Mouse (Mus musculus) embryo, embryonic 10.5 days (tissue): ENCODE results near the gene Grm8.
A peak's percentile ranks its signal among the peaks of the same experiment; 100 is the strongest.

Source experiments
- DNase-seq: peaks from one replicate; pipeline ENCODE4 v3.0.0-alpha.2; 2015; ENCODE audit warnings: low spot score

Gene Grm8

GRCm38 (mm10) chr6:28040815-28041214, 94.2 kb downstream of the Grm8 start:
- DNase-seq: no peak

- no peak for DNase-seq
Measured at GRCm38 (mm10) chr6:28032006-28032405, 103.0 kb downstream of the Grm8 start.

GRCm38 (mm10) chr6:28017653-28018052, 117.3 kb downstream of the Grm8 start:
- no peak for DNase-seq

DNA sequence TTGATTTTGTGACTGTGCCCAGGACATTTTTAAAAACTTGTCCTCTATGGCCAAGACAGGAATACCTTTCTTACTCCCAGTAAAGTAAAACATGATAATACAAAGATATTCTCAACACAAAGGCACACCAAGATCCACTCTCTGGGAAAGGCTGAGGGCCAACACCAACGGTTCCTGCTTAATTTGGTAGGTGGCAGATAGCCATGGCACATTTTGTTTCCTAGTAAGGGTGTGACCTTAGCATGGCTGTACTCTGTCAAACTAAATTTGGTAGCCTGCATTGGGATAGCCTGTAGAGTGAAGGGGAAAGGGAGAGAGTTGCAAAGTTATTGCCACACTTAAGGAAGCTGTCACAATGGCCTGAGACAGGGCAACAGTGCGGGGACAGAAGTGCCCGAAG, 128.0 kb downstream of the Grm8 start:
- DNase-seq: no peak

GRCm38 (mm10) chr6:27997250-27997649, 137.7 kb downstream of the Grm8 start:
- DNase-seq: no peak

GRCm38 (mm10) chr6:27991241-27991640, 143.7 kb downstream of the Grm8 start:
- no peak for DNase-seq

DNA sequence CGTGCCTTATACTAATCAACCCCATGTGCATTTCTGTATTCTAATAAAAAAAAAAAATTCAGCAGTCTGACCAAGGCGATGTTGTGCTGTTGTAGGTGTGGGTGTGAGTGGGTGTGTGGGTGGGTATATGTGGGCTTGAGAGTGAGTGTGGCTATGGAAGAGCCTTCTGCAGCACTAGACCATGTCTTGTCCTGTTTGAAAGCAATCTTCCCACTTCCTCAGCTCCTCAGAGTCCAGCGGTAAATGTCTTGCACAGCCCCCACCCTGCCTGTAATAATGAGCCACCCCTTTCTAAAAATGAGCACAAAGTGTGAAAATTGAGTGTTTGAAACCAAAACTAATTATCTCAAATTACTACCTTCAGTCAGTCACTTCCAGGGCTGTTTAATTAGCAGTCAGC, 152.4 kb downstream of the Grm8 start:
- no peak for DNase-seq

GRCm38 (mm10) chr6:27982021-27982420, 153.0 kb downstream of the Grm8 start:
- DNase-seq: peak; percentile 50

- DNase-seq: no peak
Measured at GRCm38 (mm10) chr6:27977361-27977760, 157.6 kb downstream of the Grm8 start.

- DNase-seq: no peak
Measured at GRCm38 (mm10) chr6:27968859-27969258, 166.1 kb downstream of the Grm8 start.

GRCm38 (mm10) chr6:27967037-27967436, 167.9 kb downstream of the Grm8 start:
- no peak for DNase-seq

GRCm38 (mm10) chr6:27965237-27965636, 169.7 kb downstream of the Grm8 start:
- DNase-seq: peak; percentile 19

DNA sequence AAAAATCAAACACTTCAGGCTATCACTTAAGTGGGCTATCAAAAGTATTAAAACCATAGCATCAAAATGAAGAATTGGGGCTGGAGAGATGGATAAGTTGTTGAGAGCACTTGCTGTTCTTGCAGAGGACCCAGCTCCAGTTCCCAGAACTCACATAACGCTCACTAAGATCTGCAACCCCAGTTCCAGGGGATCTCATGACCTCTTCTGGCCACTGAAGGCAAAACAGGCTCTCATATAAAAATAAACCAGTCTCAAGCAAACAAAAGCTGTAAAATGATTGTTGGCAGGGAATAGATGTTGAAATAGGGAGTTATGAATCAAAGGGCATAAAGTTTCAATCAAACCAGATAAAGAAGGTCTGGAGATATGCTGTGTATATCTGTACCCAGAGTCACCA, 171.1 kb downstream of the Grm8 start:
- DNase-seq: no peak

DNA sequence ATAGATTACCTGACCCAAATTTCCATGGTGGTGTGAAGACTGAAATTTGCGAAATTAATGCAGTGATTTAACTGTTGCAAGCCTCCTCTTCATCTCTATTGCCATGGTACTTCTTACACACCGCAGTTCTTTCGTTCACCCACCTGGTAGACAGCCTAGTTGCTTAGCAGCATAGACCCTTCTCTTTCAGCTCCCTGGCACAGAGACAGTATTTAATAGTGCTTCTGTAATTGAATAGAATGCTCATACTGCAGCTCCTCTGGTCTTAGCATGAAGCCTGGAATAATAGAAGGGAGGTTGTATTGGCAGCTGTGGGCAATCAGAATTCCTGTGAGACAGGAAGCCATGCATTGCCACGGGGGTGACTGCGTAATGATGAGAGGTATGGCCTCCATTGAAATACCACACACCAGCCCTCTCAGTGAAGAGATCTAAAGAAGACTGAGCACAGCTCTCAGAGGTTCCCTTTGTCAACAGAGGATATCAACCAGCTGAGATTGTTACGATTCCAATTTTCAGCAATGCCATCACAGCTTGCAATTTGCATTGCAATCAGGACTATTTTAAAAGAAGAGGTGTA, 178.6 kb downstream of the Grm8 start:
- no peak for DNase-seq

DNA sequence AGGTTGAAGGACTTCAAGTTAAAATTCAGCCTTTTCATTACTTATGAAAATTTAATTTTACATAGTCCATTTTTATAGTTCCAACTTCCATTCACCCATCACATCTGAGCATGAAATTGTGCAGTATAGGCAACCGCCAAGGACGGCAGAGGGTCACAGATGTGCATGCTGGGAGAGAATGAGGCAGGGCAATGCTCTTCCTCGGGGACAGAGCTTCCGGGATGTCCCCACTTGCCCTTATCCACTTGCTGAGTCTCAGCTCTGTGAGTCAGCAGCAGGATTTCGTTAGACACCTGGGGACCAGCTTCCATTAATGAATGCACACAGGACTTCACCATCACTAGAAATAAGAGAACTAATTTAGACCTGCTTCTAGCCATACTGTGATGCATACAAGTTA, 183.5 kb downstream of the Grm8 start:
- DNase-seq: no peak

DNA sequence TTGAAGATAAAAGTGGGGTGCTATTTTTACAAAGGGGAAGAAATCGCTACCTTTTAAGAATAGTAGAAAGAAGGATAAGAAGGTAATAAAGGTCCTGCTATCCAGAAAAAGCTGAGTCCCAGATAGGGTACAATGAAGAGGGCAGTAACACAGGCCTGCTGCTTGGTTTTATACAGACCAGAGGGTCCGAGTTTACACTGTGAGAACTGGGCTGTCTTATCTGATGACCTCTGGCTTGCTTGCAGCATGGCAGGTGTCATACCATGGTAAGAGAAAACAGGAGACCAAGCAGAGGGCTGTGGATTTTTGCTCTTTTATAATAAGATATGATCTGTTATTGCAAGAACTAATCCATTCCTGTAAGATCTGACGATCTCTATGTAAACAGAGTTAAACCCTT, 206.9 kb downstream of the Grm8 start:
- DNase-seq: no peak

- peak; percentile 49 for DNase-seq
Measured at GRCm38 (mm10) chr6:27913281-27913680, 221.7 kb downstream of the Grm8 start.

- DNase-seq: no peak
Measured at GRCm38 (mm10) chr6:27904358-27904757, 230.6 kb downstream of the Grm8 start.

- no peak for DNase-seq
Measured at GRCm38 (mm10) chr6:27902224-27902623, 232.8 kb downstream of the Grm8 start.

DNA sequence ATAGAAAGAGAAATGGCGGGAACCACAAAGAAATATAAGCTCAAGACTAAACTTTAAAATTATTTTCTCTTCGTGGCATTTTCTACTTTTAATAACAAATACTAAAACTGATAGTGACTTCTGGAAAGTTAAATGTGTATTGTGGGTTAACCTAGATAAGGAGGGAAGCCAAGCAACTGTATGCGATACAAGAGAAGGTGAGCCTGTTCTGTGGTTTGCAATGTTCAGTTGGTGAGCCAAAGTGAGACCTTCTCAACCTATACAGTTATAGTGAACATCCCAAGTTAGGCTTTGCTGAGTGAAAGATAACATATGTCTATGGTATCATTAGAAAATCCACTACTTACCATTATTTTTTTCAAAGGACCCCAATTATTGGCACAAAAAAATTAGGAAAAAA, 233.6 kb downstream of the Grm8 start:
- DNase-seq: no peak

DNA sequence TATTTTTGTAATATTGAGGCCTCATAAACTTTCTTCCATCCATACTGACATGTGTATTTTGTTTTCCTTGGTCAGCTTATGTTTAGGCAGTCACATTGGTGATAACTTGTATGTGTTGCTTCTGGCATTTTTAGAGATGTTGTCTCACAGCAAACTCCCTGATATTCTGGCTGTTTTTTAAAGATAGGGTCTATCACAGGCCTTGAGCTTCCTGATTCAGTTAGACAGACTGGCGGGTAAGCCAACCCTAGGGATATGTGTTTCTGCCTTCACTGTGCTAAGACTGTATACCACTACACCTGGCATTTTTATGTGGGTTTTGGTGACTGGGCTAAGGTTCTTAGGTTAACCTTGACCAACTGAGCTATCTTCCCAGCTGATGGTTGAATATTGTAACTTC, 239.8 kb downstream of the Grm8 start:
- no peak for DNase-seq

GRCm38 (mm10) chr6:27892886-27893285, 242.1 kb downstream of the Grm8 start:
- DNase-seq: no peak

DNA sequence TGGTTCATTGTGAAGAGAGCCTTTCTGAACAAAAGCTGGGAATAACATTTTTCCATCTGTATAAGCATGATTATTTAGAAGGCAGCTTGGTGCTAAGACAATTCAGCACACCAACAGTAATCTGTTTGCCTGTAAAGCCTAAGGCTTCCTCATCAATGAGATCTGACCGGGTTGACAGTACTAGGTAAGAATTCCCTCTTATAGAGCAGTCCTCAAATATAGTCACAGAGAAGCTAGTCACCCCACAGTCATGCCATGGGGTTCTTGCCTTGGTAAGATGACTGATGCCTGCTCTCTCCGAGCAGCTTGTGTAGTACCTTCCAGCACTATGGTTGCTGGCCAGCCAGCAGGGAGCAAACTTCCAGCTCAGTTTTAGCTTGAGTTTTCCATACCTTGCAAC, 246.6 kb downstream of the Grm8 start:
- no peak for DNase-seq

DNA sequence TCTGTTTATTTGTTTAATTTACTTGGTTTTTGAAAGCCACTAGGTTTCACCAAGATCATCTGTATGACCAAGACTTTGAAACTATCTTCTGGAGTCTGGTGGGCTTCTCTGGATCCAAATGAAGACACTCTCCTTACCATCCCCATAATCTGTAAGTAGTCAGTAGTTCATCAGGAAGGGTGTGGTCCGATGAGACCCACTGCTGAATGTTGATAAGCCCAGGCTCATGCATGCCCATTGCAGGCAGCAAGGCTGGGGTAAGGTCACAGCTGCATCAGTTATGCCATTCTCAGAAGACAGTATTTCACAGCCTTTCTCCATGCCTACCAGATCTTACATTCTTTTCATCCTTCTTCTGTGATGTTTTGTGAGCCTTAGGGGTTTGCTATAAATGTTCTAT, 247.1 kb downstream of the Grm8 start:
- no peak for DNase-seq

DNA sequence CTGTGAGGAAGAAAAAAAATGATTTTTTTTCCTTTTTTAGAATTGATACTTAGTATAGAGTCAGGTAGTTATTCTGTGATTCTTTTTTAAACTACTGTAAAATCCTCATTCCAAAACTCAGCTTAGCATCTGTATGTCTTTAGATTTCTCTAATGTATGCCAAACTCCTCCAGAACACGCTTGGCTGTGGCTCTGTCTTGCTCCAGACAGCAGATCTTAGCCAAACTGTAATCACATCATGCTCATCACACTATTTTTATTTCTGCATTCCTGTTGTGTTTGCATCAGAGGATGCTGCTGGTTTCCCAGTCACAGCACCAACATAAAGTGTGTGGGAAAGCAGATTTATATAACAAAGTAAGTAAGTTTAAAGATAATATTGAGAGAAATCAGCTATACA, 249.2 kb downstream of the Grm8 start:
- DNase-seq: no peak
